Mouse (Mus musculus) lung, adult 2 months (tissue): ENCODE measurements around the gene D11Wsu47e.

Source experiments
- CTCF ChIP-seq: fragments of 200-500 bp; IDR thresholded peaks from 2 replicates; pipeline ENCODE4 v1.5.1; 2011; ENCODE audit warnings: mild to moderate bottlenecking, low read length, control low read depth; ENCODE audit not compliant: insufficient read depth
- POLR2A ChIP-seq: fragments of 200-500 bp; IDR thresholded peaks from 2 replicates; pipeline ENCODE4 v1.6.1; 2011; ENCODE audit warnings: low read depth, mild to moderate bottlenecking, control low read depth, low read length, borderline replicate concordance; ENCODE audit errors: extremely low read depth

- TF ChIP-seq POLR2A (no peak), CTCF (no peak)
Measured at GRCm38 (mm10) chr11:113651206-113651906, 32.9 kb upstream of the D11Wsu47e start.
